Mouse (Mus musculus): ENCODE measurements at regions not wholly inside any gene's neighbourhood (a gene's known extent, or its start where the extent isn't known, plus 50 kb on each side); places are given as distances from the start of the nearest gene placed in this dataset.

GRCm38 (mm10) chr12:52408307-52408895 is 95.4 kb upstream of the Arhgap5 start:
- TF ChIP-seq CTCF (IDR thresholded peaks at IDR 0.05; ENCODE audit: extremely low read depth, insufficient read length, insufficient replicate concordance, low read depth, low read length) (peak; percentile 31; the same call in 1 of the 2 replicates), POLR2A (IDR thresholded peaks at IDR 0.05; ENCODE audit: low read depth, low read length) (no peak)

Data from small intestine, adult 2 months (tissue).